Mouse (Mus musculus) hindbrain, postnatal 0 days (tissue): ENCODE measurements around the gene Igsf9b. TPM values are rescaled to one million over a fixed set of nuclear protein-coding genes. Genes with fewer than 3 reads are reported as not detected.

Experiments
- ATAC-seq: fragments of 200-750 bp; cut with Nextera tagmentation; 2 replicates; pipeline ENCODE4 v1.8.0; 2017; ENCODE audit warnings: mild to moderate bottlenecking, moderate TSS enrichment, moderate library complexity
- DNase-seq: peaks from one replicate; pipeline ENCODE4 v3.0.0-alpha.2; 2015; ENCODE audit warnings: low spot score
- H3K27ac ChIP-seq: fragments of 300-500 bp; sonication (generic); 2 replicates; pipeline ENCODE4 v1.5.1; 2014; ENCODE audit warnings: mild to moderate bottlenecking
- H3K27me3 ChIP-seq: fragments of 300-500 bp; sonication (generic); 2 replicates; pipeline ENCODE4 v1.6.1; 2014; ENCODE audit warnings: low read length, mixed read lengths; ENCODE audit not compliant: insufficient read depth
- H3K36me3 ChIP-seq: fragments of 300-500 bp; sonication (generic); 2 replicates; pipeline ENCODE4 v1.6.1; 2014; ENCODE audit warnings: low read length, mixed read lengths; ENCODE audit not compliant: insufficient read depth
- H3K4me1 ChIP-seq: fragments of 300-500 bp; sonication (generic); 2 replicates; pipeline ENCODE4 v1.6.1; 2014; ENCODE audit warnings: antibody characterized with exemption, low read length, mixed read lengths; ENCODE audit not compliant: insufficient read depth
- H3K4me2 ChIP-seq: fragments of 300-500 bp; sonication (generic); 2 replicates; pipeline ENCODE4 v1.6.1; 2014; ENCODE audit warnings: low read depth, mild to moderate bottlenecking, low read length, moderate library complexity, mixed read lengths
- H3K4me3 ChIP-seq: fragments of 300-500 bp; sonication (generic); 2 replicates; pipeline ENCODE4 v1.5.1; 2014; ENCODE audit warnings: low read length
- H3K9ac ChIP-seq: fragments of 300-500 bp; sonication (generic); replicated peaks from 2 replicates; pipeline ENCODE4 v1.6.1; 2014; ENCODE audit warnings: mild to moderate bottlenecking, low read length, moderate library complexity, mixed read lengths
- H3K9me3 ChIP-seq: fragments of 300-500 bp; sonication (generic); 2 replicates; pipeline ENCODE4 v1.6.1; 2016; ENCODE audit warnings: low read length, mixed read lengths
- CTCF ChIP-seq: IDR thresholded peaks from 2 replicates; pipeline ENCODE4 v1.5.1; 2016; ENCODE audit warnings: antibody characterized with exemption, control low read depth, low read depth
- WGBS: fragments of 180-500 bp; shearing (Covaris S2); extraction: QIAGEN DNeasy Blood & Tissue Kit; methylation state at CpG from one replicate; pipeline ENCODE4 v1.1.7; 2014; 5-methylcytosine and 5-hydroxymethylcytosine counted together
- polyA plus RNA-seq: library from polyadenylated mRNA; unstranded; fragments of >200 nt; fragmentation: Nextera tagmentation; extraction: Ambion mirVana; gene quantifications from 2 replicates; pipeline ENCODE4 v1.2.1, GENCODE M21; 2015
- total RNA-seq: library from RNA; depleted of rRNA; stranded (reverse); fragments of >200 nt; gene quantifications from 2 replicates; pipeline ENCODE4 v1.2.3, GENCODE M21; 2014; rRNA removed

The Igsf9b gene
- total RNA-seq (86.5 and 89.9 TPM in 2 replicates), polyA plus RNA-seq (20.4 and 21.4 TPM in 2 replicates)

DNA sequence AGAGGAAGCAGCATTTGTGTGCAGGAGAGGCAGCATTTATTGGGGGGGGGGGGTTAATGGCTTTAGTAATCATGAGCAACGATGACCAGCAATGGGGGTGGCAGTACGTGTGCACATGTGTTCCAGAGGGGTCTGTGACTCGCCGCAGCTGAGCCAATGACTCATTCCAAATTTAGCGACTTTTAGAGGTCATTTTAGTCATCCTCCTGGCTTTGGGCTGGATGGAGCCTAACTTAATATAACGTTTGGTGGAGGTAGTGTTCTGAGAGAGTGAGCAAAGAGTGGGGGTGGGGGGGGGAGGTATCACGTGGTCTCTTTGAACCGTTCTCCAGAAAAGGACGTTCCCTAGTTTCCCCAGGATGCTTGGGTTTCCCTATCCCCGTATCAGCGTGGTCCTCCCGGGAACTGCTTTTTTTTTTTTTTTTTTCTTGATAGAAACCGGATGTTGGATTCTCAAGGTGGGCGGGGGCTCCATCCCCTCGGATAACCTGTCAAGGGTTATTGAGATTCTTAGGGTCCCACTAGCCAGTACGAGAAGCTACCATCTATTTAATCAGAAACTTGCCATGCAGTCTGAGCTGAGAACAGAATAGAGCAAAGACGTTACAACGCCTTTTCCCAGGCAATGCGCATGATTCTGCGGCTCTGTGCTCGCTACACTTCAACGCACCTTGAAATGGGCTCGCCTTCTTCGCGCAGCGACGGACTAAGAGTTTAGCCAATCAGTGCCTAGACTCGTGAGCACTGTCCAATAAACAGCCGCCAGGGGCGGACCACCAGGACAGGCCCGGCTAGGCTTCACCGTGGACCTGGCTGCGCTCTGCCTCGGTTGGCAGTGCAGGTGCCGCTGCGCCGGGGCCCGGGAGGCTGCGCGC lies at the start of gene Igsf9b:
Igsf9b (plus strand) TSS at position 794 of the 875 bp plus-strand sequence.
- H3K4me2 ChIP-seq, result peak within 1 kb of the TSS; percentile 83
- peak within 1 kb of the TSS; percentile 82 for H3K27ac ChIP-seq
- DNase-seq (peak; percentile 98), ATAC-seq (peak; percentile 98)
- peak within 1 kb of the TSS; percentile 74 for H3K4me3 ChIP-seq
- no peaks in the 10 kb centered on the region for H3K36me3 ChIP-seq
- under 1% methylated on average over 40 of the region's 40 CpGs for WGBS
- H3K4me1 ChIP-seq, result peaks cover 25% of the 10 kb centered on the region
- no peaks in the 10 kb centered on the region for H3K27me3 ChIP-seq
- peak within 1 kb of the TSS; percentile 65 for H3K9ac ChIP-seq
- no peaks in the 10 kb centered on the region for H3K9me3 ChIP-seq
- TF ChIP-seq CTCF, result peak; percentile 36

DNA sequence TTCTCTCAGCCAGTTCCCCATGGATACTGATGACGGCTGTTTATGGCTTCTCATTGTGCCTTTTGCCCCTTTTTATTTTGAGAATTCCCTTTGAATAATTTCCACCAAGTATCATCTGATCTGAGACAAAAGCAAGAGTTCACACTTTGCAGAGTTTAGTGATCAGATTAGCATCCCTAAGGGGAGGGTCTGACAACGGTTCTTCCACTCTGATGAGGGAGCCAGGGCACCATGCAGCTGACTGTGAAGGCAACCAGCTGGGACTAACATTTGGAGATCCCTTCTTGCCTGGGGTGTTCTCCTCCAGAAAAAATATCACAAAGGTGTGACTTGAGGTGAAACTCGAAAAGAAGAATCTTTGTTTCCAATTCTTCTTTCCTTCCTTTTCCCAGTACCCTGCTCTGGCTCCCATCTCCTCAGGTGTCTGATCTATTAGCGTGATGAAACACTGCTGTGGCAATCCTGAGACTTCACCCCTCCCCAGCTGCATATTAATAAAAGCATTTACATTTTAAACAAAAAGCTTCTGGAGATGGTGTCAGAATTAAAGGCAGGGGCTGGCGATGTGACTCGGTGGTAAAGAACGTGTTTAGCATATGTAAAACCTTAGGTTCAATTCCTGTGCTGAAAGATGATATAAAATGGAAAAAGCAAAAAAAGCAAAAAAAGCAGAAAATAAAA lies 46.8 kb upstream of the Igsf9b start:
- Histone ChIP-seq H3K27ac (no peak overlapping the region), H3K27me3 (no peaks in the 10 kb centered on the region), H3K4me2 (no peak overlapping the region), H3K9me3 (no peaks in the 10 kb centered on the region), H3K9ac (no peak overlapping the region), H3K4me3 (no peak overlapping the region), H3K36me3 (no peaks in the 10 kb centered on the region), H3K4me1 (no peaks in the 10 kb centered on the region)
- TF ChIP-seq CTCF, result no peak
- DNase-seq (no peak), ATAC-seq (no peak)
- 45% methylated on average over 7 of the region's 7 CpGs for WGBS

DNA sequence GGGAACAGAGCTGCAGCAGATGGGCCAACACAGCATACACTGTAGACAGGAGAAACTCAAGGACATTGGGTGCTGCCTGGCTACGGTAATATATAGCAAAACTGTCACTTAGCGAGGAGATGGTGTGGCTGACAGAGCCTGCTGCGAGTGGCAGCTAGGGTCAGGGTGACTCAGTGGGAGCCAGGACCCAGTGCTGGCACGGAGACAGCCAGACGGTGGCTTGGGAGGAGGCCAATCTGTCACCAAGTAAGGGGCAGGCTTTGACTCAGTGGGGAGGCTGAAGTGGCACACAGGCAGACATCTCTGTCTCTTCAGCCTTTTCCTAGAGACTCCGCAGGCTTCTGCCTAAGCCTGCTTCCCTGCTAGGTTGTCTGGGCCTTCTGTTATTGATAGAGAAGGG lies 42.5 kb upstream of the Igsf9b start:
- 32% methylated on average over 6 of the region's 6 CpGs for WGBS
- Histone ChIP-seq H3K9me3 (no peaks in the 10 kb centered on the region), H3K9ac (no peak overlapping the region), H3K4me2 (no peak overlapping the region), H3K27ac (no peak overlapping the region), H3K4me3 (no peak overlapping the region), H3K36me3 (no peaks in the 10 kb centered on the region), H3K4me1 (no peaks in the 10 kb centered on the region), H3K27me3 (no peaks in the 10 kb centered on the region)
- peak; percentile 33 for DNase-seq
- TF ChIP-seq CTCF, result no peak
- peak; percentile 35; the same call in 1 of the 2 replicates for ATAC-seq

DNA sequence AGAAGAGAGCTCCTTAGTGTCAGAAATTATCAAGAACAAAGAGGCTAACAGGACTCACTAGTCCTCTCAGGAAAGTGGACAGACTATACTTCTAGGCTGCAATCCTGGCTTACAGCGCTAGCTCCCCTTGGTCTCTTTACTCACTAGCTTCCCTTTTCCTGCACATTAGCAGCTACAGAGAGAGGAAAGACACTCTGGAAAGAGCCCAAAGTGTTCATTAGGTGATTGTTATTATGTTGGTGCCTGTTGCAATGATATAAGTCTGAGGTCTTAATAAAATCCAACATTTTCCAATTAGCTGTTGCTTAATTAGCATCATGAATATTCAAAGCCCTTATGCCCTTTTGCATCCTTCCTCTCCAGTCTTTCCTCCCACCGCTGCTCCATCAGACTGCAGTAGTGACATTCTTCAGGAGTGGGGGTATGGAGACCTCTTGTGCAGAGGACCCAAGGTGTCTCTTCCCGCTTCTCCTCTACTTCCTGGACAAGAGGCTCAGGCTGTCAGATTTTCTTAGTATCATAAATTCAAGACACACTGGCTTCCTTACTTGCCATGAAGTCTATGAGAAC lies 38.5 kb upstream of the Igsf9b start:
- Histone ChIP-seq H3K4me2 (no peak overlapping the region), H3K4me1 (no peaks in the 10 kb centered on the region), H3K9ac (no peak overlapping the region), H3K27me3 (no peaks in the 10 kb centered on the region), H3K36me3 (no peaks in the 10 kb centered on the region), H3K4me3 (no peak overlapping the region), H3K9me3 (no peaks in the 10 kb centered on the region), H3K27ac (no peak overlapping the region)
- ATAC-seq (no peak), DNase-seq (no peak)
- 75% methylated on average over 3 of the region's 3 CpGs for WGBS
- TF ChIP-seq CTCF, result no peak

DNA sequence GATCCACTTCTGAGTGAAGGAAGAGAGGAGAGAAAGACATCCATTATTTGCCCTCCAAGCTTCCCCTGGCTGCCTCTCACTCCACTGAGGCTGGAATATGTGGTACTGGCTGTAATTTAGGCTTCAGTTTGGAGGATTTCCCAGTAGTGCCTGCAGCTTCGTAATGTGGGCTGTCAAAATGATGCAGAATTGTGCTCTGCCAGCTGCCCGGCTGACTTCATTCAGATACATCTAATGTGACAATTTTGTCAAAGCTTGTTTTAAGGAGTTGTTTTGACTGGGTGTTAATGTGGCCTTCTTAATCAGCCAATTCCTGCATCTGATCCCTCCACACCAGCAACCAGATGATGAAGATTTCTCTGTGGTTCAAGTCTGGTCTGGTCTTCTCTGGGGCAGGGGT lies 37.1 kb upstream of the Igsf9b start:
- no peak for TF ChIP-seq CTCF
- H3K27ac ChIP-seq, result no peak overlapping the region
- H3K9me3 ChIP-seq, result no peaks in the 10 kb centered on the region
- no peak overlapping the region for H3K9ac ChIP-seq
- no peaks in the 10 kb centered on the region for H3K4me1 ChIP-seq
- no peak overlapping the region for H3K4me2 ChIP-seq
- 29% methylated on average over 2 of the region's 2 CpGs for WGBS
- ATAC-seq (no peak), DNase-seq (peak; percentile 60)
- no peak overlapping the region for H3K4me3 ChIP-seq
- no peaks in the 10 kb centered on the region for H3K36me3 ChIP-seq
- H3K27me3 ChIP-seq, result no peaks in the 10 kb centered on the region

DNA sequence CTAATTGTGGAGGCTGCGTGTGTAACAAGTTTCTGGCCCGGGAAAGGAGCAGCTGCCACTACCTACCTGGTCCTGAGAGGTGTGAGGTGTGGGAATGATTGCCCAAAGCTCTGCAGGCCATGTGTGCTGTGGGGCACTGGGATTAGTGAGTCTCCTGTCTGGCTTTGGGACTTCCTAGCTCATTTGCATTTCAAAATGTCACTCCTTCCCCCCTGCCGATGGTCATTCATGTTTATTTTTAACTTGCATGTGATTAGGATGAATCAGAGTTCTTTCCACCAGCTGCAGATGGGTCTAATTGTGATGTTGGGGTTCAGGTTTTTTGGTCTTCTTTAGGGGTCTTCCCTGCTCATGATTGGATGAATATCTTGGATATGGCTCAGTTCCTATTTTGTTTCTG lies 34.0 kb upstream of the Igsf9b start:
- no peak overlapping the region for H3K4me3 ChIP-seq
- H3K27me3 ChIP-seq, result no peaks in the 10 kb centered on the region
- WGBS, result 55% methylated on average over 3 of the region's 3 CpGs
- H3K9ac ChIP-seq, result no peak overlapping the region
- H3K9me3 ChIP-seq, result no peaks in the 10 kb centered on the region
- DNase-seq, result no peak
- H3K27ac ChIP-seq, result no peak overlapping the region
- H3K4me1 ChIP-seq, result no peaks in the 10 kb centered on the region
- H3K36me3 ChIP-seq, result no peaks in the 10 kb centered on the region
- no peak overlapping the region for H3K4me2 ChIP-seq
- no peak for TF ChIP-seq CTCF
- no peak for ATAC-seq
